Mouse (Mus musculus): ENCODE measurements around the gene Creld1. TPM values are rescaled to one million over a fixed set of nuclear protein-coding genes. Genes with fewer than 3 reads are reported as not detected.

Gene Creld1
- polyA plus RNA-seq, 1 experiment from 2014 or later, result 21.5 TPM

GRCm38 (mm10) chr6:113492101-113492864 is 9.2 kb downstream of the Creld1 start:
- no peak for ATAC-seq (ENCODE audit: insufficient number of reproducible peaks, low FRiP score, low TSS enrichment, low read depth)
- peaks cover 15% of the 10 kb centered on the region for H3K27me3 ChIP-seq
- no peak overlapping the region for H3K9ac ChIP-seq
- no peak overlapping the region for H3K4me3 ChIP-seq (replicated peaks)
- H3K36me3 ChIP-seq, result 0 out of 2 replicates have a peak, but pooled peaks cover 5% of the 10 kb centered on the region
- H3K4me2 ChIP-seq (replicated peaks), result no peak overlapping the region
- WGBS, result 75% methylated on average over 24 of the region's 24 CpGs
- H3K4me1 ChIP-seq, result peaks cover 21% of the 10 kb centered on the region
- no peak overlapping the region for H3K27ac ChIP-seq (replicated peaks)
- H3K9me3 ChIP-seq (replicated peaks), result no peaks in the 10 kb centered on the region

- H3K9ac ChIP-seq, result peak overlapping the region; percentile 10; the same call in 1 of the 2 replicates
- ATAC-seq (ENCODE audit: insufficient number of reproducible peaks, low FRiP score, low TSS enrichment, low read depth), result peak; percentile 69
- H3K9me3 ChIP-seq (replicated peaks), result no peaks in the 10 kb centered on the region
- peak overlapping the region; percentile 51 for H3K4me3 ChIP-seq (replicated peaks)
- WGBS, result under 1% methylated on average over 54 of the region's 54 CpGs
- H3K4me1 ChIP-seq, result peaks cover 13% of the 10 kb centered on the region
- 0 out of 2 replicates have a peak, but pooled peaks cover 5% of the 10 kb centered on the region for H3K36me3 ChIP-seq
- H3K27ac ChIP-seq (replicated peaks), result no peak overlapping the region
- peaks cover 15% of the 10 kb centered on the region for H3K27me3 ChIP-seq
- H3K4me2 ChIP-seq (replicated peaks), result peak overlapping the region; percentile 75
Measured at GRCm38 (mm10) chr6:113494258-113494788, 11.2 kb downstream of the Creld1 start.

DNA sequence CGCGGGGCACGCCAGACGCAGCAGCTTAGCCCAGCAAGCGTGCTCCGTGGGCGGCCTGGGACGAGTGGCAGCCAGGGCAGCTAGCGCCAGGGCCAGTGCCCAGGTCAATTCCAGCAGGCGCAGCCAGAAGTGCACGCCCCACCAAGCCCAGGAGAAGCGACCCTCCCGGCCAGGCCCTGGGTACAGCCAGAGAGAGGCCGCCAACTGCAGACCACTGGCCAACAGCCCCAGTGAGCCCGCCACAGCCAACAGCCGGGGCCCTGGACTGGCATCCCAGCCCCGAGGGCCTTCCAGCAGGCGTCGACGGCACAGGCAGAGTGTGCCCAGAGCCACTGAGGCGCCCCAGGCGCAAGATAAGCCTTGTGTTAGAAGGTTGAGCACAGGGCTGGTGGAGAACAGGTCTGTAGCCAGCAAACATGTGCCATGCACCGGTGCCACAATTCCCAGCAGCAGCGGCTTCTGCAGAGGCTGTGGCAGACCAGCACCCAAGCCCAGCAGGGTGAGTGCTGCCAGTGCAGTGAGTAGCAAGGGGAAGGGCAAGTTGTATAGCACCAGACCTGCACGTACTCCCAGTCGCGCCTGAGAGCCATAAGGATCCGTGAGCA is 12.1 kb downstream of the Creld1 start:
- Histone ChIP-seq H3K9me3 (replicated peaks) (no peaks in the 10 kb centered on the region), H3K4me3 (replicated peaks) (peak overlapping the region; percentile 51), H3K4me2 (replicated peaks) (peak overlapping the region; percentile 75), H3K9ac (peak overlapping the region; percentile 10), H3K36me3 (no peaks in the 10 kb centered on the region), H3K27ac (replicated peaks) (no peak overlapping the region), H3K27me3 (peaks cover 15% of the 10 kb centered on the region), H3K4me1 (peaks cover 13% of the 10 kb centered on the region)
- 50% methylated on average over 28 of the region's 28 CpGs for WGBS
- ATAC-seq (ENCODE audit: insufficient number of reproducible peaks, low FRiP score, low TSS enrichment, low read depth), result no peak

GRCm38 (mm10) chr6:113499346-113499745 is 16.2 kb downstream of the Creld1 start:
- no peaks in the 10 kb centered on the region for H3K9me3 ChIP-seq (replicated peaks)
- H3K9ac ChIP-seq, result no peak overlapping the region
- H3K27ac ChIP-seq (replicated peaks), result no peak overlapping the region
- no peak overlapping the region for H3K4me3 ChIP-seq (replicated peaks)
- H3K4me2 ChIP-seq (replicated peaks), result no peak overlapping the region
- ATAC-seq (ENCODE audit: insufficient number of reproducible peaks, low FRiP score, low TSS enrichment, low read depth), result no peak
- H3K36me3 ChIP-seq, result no peaks in the 10 kb centered on the region
- H3K27me3 ChIP-seq, result peaks cover 29% of the 10 kb centered on the region
- H3K4me1 ChIP-seq, result peaks cover 20% of the 10 kb centered on the region
- 60% methylated on average over 6 of the region's 6 CpGs for WGBS

DNA sequence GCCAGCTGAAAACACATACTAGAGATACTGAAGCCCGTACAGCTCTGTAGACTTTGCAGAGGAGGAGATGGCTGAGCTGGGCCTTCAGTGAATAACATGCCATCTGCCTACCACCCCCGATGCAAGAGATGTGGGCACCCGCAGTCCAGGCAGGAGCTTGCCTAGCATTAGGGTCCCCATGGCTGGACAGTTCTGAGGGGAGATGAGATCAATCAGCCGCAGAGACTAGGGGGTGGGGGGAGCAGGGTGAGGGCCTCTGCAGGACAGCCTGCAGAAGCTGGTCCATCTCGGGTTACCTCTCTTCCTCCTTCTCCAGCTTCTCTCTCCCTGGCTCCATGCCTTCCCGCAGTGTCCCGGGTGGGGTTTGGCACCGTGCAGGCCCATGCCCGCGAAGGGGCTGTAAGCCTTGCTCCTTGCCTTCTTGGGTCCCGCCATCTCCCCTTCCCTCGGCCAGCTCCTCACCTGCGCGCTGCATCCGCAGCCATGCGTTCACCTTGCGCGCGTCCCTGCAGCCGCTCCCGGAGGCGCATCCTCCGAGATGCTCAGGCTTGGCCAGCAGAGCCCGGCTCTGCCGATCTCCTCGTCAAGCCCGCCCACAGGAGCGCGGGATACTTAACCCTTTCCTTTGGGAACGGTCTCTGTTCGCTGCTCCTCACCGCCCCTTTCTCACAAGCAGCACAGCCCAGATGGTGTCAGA is 18.4 kb downstream of the Creld1 start, which contains the start of gene Prrt3:
TSS of gene Prrt3 (minus strand) at position 544 of the 697 bp plus-strand sequence.
- Histone ChIP-seq H3K27me3 (peaks cover 15% of the 10 kb centered on the region), H3K27ac (replicated peaks) (no peak within 1 kb of the TSS), H3K4me1 (peaks cover 11% of the 10 kb centered on the region), H3K4me3 (replicated peaks) (peak within 1 kb of the TSS; percentile 47), H3K4me2 (replicated peaks) (peak within 1 kb of the TSS; percentile 77), H3K36me3 (no peaks in the 10 kb centered on the region), H3K9ac (0 out of 2 replicates have a peak within 1 kb of the TSS, but pooled peaks have one; percentile 9), H3K9me3 (replicated peaks) (no peaks in the 10 kb centered on the region)
- 1% methylated on average over 32 of the region's 32 CpGs for WGBS
- ATAC-seq (ENCODE audit: insufficient number of reproducible peaks, low FRiP score, low TSS enrichment, low read depth), result peak; percentile 64

- no peak overlapping the region for H3K4me3 ChIP-seq (replicated peaks)
- H3K27ac ChIP-seq (replicated peaks), result no peak overlapping the region
- no peaks in the 10 kb centered on the region for H3K9me3 ChIP-seq (replicated peaks)
- H3K27me3 ChIP-seq, result peaks cover 15% of the 10 kb centered on the region
- H3K4me2 ChIP-seq (replicated peaks), result no peak overlapping the region
- no peak overlapping the region for H3K9ac ChIP-seq
- ATAC-seq (ENCODE audit: insufficient number of reproducible peaks, low FRiP score, low TSS enrichment, low read depth), result no peak
- 76% methylated on average over 2 of the region's 2 CpGs for WGBS
- H3K36me3 ChIP-seq, result no peaks in the 10 kb centered on the region
- H3K4me1 ChIP-seq, result peaks cover 11% of the 10 kb centered on the region
Measured at GRCm38 (mm10) chr6:113502801-113503200, 19.7 kb downstream of the Creld1 start.

DNA sequence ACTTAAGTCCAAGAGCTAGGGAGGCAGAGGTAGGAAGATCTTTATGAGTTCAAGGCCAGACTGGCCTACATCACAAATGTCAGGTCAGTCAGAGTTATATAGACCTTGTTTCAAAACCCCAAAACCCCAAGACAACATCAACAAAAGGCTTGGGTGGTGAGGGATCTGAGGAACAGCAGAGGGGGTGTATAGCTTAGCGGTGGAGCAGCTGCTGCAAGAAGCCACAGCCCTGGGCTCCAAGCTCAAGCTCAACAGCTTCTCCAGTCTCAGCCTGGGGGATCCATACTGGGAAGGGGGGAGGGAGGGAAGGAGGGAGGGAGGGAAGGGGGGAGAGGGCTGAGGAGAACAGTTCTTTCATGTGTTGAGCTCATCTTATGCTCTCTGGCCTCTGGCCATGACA is 22.6 kb downstream of the Creld1 start:
- Histone ChIP-seq H3K27me3 (peaks cover 12% of the 10 kb centered on the region), H3K9me3 (replicated peaks) (no peaks in the 10 kb centered on the region), H3K4me3 (replicated peaks) (no peak overlapping the region), H3K4me2 (replicated peaks) (no peak overlapping the region), H3K36me3 (no peaks in the 10 kb centered on the region), H3K9ac (no peak overlapping the region), H3K27ac (replicated peaks) (no peak overlapping the region), H3K4me1 (peaks cover 11% of the 10 kb centered on the region)
- WGBS, result 55% methylated on average over 1 of the region's 1 CpGs
- ATAC-seq (ENCODE audit: insufficient number of reproducible peaks, low FRiP score, low TSS enrichment, low read depth), result no peak

DNA sequence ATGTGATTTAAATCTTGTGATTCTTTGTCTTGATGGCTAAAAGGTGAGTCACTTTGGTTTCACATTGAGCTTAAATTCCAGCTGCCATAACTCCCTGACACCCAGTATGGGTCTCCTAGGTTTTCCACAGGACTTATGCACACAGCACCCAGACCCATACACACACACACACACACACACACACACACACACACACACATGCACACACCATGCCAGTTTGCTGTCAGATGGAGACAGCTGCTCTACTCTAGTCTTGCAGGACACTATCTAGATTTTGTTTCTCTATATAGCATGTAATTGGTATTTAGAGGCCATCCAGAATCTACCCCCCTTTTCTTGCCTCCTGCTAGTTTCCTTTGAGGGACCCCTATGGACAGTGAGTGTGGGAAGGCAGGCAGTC is 24.0 kb downstream of the Creld1 start:
- Histone ChIP-seq H3K9ac (no peak overlapping the region), H3K27ac (replicated peaks) (no peak overlapping the region), H3K4me2 (replicated peaks) (no peak overlapping the region), H3K9me3 (replicated peaks) (no peaks in the 10 kb centered on the region), H3K4me1 (no peaks in the 10 kb centered on the region), H3K36me3 (0 out of 2 replicates have a peak, but pooled peaks cover 5% of the 10 kb centered on the region), H3K4me3 (replicated peaks) (no peak overlapping the region), H3K27me3 (no peaks in the 10 kb centered on the region)
- ATAC-seq (ENCODE audit: insufficient number of reproducible peaks, low FRiP score, low TSS enrichment, low read depth), result no peak

DNA sequence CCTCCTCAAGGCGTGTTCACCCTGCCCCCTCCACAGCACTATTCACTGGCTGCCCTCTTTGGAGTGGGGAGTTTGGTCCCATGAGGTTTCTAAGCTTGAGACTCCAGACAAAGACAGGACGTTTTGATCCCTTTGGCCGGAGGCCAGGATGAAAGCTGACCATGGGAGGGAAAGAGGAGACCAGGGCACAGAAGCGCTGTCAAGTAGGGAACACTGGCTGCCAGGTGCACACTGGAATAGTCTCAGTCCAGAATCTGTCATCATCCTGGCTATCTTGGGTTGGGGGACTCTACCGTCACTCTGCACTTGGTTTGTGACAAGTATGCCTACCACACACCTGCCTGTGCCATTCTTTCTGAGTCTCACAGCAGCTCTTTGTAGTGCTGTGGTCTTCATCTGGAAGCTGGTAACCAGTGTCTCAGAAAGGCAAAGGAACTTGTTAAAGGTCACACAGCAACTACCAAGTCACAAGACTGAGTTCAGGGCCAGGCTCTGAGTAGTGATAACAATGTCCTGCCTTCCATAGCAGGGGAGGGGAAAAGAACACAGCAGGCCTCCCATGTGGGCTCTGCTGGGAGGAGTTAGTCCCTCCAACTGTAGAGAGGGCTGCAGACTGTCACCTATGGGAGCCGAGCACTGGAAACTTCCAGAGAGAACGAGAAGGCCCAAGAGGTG is 25.3 kb downstream of the Creld1 start:
- H3K27me3 ChIP-seq, result no peaks in the 10 kb centered on the region
- H3K9me3 ChIP-seq (replicated peaks), result no peaks in the 10 kb centered on the region
- H3K9ac ChIP-seq, result no peak overlapping the region
- no peak overlapping the region for H3K4me3 ChIP-seq (replicated peaks)
- H3K4me2 ChIP-seq (replicated peaks), result no peak overlapping the region
- peak; percentile 74; the same call in 1 of the 2 replicates for ATAC-seq (ENCODE audit: insufficient number of reproducible peaks, low FRiP score, low TSS enrichment, low read depth)
- H3K27ac ChIP-seq (replicated peaks), result peak overlapping the region; percentile 72
- peaks cover 10% of the 10 kb centered on the region; the same call in 1 of the 2 replicates for H3K36me3 ChIP-seq
- 54% methylated on average over 7 of the region's 7 CpGs for WGBS
- no peaks in the 10 kb centered on the region for H3K4me1 ChIP-seq

GRCm38 (mm10) chr6:113508947-113509280 is 25.8 kb downstream of the Creld1 start:
- ATAC-seq (ENCODE audit: insufficient number of reproducible peaks, low FRiP score, low TSS enrichment, low read depth), result peak; percentile 67
- H3K9ac ChIP-seq, result no peak overlapping the region
- WGBS, result 42% methylated on average over 5 of the region's 5 CpGs
- H3K9me3 ChIP-seq (replicated peaks), result no peaks in the 10 kb centered on the region
- H3K36me3 ChIP-seq, result peaks cover 15% of the 10 kb centered on the region
- no peak overlapping the region for H3K4me2 ChIP-seq (replicated peaks)
- no peak overlapping the region for H3K4me3 ChIP-seq (replicated peaks)
- H3K4me1 ChIP-seq, result no peaks in the 10 kb centered on the region
- no peaks in the 10 kb centered on the region for H3K27me3 ChIP-seq
- peak overlapping the region; percentile 72 for H3K27ac ChIP-seq (replicated peaks)

GRCm38 (mm10) chr6:113513944-113514343 is 30.8 kb downstream of the Creld1 start:
- no peak overlapping the region for H3K27ac ChIP-seq (replicated peaks)
- WGBS, result 91% methylated on average over 6 of the region's 6 CpGs

More at GRCm38 (mm10) chr6:113513944-113514343, 30.8 kb downstream of the Creld1 start:
- no peak overlapping the region for H3K9ac ChIP-seq
- H3K4me2 ChIP-seq (replicated peaks), result no peak overlapping the region
- ATAC-seq (ENCODE audit: insufficient number of reproducible peaks, low FRiP score, low TSS enrichment, low read depth), result no peak
- H3K4me1 ChIP-seq, result no peaks in the 10 kb centered on the region
- peaks cover 65% of the 10 kb centered on the region for H3K36me3 ChIP-seq
- H3K4me3 ChIP-seq (replicated peaks), result no peak overlapping the region
- no peaks in the 10 kb centered on the region for H3K9me3 ChIP-seq (replicated peaks)
- no peaks in the 10 kb centered on the region for H3K27me3 ChIP-seq

All from embryonic facial prominence, embryonic 15.5 days (tissue).